Mouse (Mus musculus): ENCODE data around the gene Gm2004.
"Not testable (repeated sequence)": the region's sequence is repeated elsewhere in the genome, so short reads cannot be mapped to it uniquely, and the experiment has no call there.

Gm2004 gene

GRCm38 (mm10) chr2:176149725-176150124 is at the start of gene Gm2004:
TSS of gene Gm2004 (minus strand) at chr2:176149825.
- in situ Hi-C loops (cut with MseI, MboI) = not testable (repeated sequence)

Measured in mouse trophoblast stem cell (cell line).